Mouse (Mus musculus) forebrain, embryonic 12.5 days (tissue): ENCODE measurements around the gene Grb7. TPM values are rescaled to one million over a fixed set of nuclear protein-coding genes. Genes with fewer than 3 reads are reported as not detected.

Source experiments
- ATAC-seq: fragments of 200-750 bp; cut with Nextera tagmentation; 2 replicates; pipeline ENCODE4 v1.8.0; 2017; ENCODE audit warnings: moderate TSS enrichment; ENCODE audit not compliant: low FRiP score
- H3K27ac ChIP-seq: fragments of 300-500 bp; sonication (generic); 2 replicates; pipeline ENCODE4 v1.5.1; 2016; ENCODE audit warnings: mild to moderate bottlenecking
- H3K27me3 ChIP-seq: fragments of 300-500 bp; sonication (generic); 2 replicates; pipeline ENCODE4 v1.6.1; 2016; ENCODE audit warnings: mild to moderate bottlenecking
- H3K36me3 ChIP-seq: fragments of 300-500 bp; sonication (generic); replicated peaks from 2 replicates; pipeline ENCODE4 v1.6.1; 2016; ENCODE audit warnings: mild to moderate bottlenecking
- H3K4me1 ChIP-seq: fragments of 300-500 bp; sonication (generic); 2 replicates; pipeline ENCODE4 v1.6.1; 2016
- H3K4me2 ChIP-seq: fragments of 300-500 bp; sonication (generic); 2 replicates; pipeline ENCODE4 v1.6.1; 2016; ENCODE audit warnings: mild to moderate bottlenecking, moderate library complexity
- H3K4me3 ChIP-seq: fragments of 300-500 bp; sonication (generic); replicated peaks from 2 replicates; pipeline ENCODE4 v1.5.1; 2016; ENCODE audit warnings: mild to moderate bottlenecking
- H3K9ac ChIP-seq: fragments of 300-500 bp; sonication (generic); 2 replicates; pipeline ENCODE4 v1.6.1; 2016; ENCODE audit warnings: mild to moderate bottlenecking
- H3K9me3 ChIP-seq: fragments of 300-500 bp; sonication (generic); 2 replicates; pipeline ENCODE4 v1.6.1; 2016
- WGBS: fragments of 180-500 bp; shearing (Covaris S2); methylation state at CpG from one replicate; pipeline ENCODE4 v1.1.7; 2016; 5-methylcytosine and 5-hydroxymethylcytosine counted together
- polyA plus RNA-seq: library from polyadenylated mRNA; unstranded; fragments of >200 nt; fragmentation: Nextera tagmentation; extraction: Ambion mirVana; gene quantifications from 2 replicates; pipeline ENCODE4 v1.2.1, GENCODE M21; 2016

Gene Grb7
- polyA plus RNA-seq, 1 experiment from 2014 or later, result 1.6 TPM

GRCm38 (mm10) chr11:98492959-98493358 lies 46.8 kb downstream of the Grb7 start:
- H3K27me3 ChIP-seq, result peaks cover 63% of the 10 kb centered on the region
- WGBS, result 18% methylated on average over 7 of the region's 7 CpGs
- H3K27ac ChIP-seq, result no peak overlapping the region

DNA sequence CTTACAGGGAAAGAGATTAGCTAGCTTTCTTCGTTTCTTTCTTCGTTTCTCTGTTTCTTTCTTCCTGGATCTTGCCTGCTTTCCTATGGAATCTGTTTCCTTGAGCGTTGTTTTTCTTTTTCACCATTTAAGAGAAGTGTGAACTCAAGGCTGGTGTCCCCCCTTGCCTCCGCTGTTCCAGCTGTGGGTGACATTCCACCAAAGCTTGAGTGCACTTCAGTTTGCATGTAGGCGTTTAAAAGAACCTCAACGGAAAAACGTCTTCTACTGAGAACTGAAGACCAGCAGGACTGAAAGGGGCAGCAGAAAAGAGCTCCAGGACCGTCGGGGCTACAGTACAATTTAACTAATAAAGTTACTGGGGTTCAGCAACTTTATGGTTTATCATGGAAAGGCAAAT lies 47.2 kb downstream of the Grb7 start:
- peaks cover 19% of the 10 kb centered on the region for H3K4me1 ChIP-seq
- no peaks in the 10 kb centered on the region for H3K9me3 ChIP-seq
- no peak overlapping the region for H3K27ac ChIP-seq
- H3K4me2 ChIP-seq, result no peak overlapping the region
- peaks cover 66% of the 10 kb centered on the region for H3K27me3 ChIP-seq
- H3K9ac ChIP-seq, result no peak overlapping the region
- WGBS, result 72% methylated on average over 9 of the region's 9 CpGs
- no peaks in the 10 kb centered on the region for H3K36me3 ChIP-seq
- ATAC-seq, result no peak
- no peak overlapping the region for H3K4me3 ChIP-seq

More at GRCm38 (mm10) chr11:98492959-98493358, 46.8 kb downstream of the Grb7 start:
- Histone ChIP-seq H3K9ac (no peak overlapping the region), H3K36me3 (no peaks in the 10 kb centered on the region), H3K4me1 (peaks cover 19% of the 10 kb centered on the region), H3K4me2 (no peak overlapping the region), H3K4me3 (no peak overlapping the region), H3K9me3 (no peaks in the 10 kb centered on the region)
- no peak for ATAC-seq

- WGBS, result 88% methylated on average over 5 of the region's 5 CpGs
- Histone ChIP-seq H3K4me2 (no peak overlapping the region), H3K4me3 (no peak overlapping the region), H3K27me3 (peaks cover 75% of the 10 kb centered on the region), H3K27ac (no peak overlapping the region), H3K4me1 (peaks cover 16% of the 10 kb centered on the region), H3K9me3 (no peaks in the 10 kb centered on the region), H3K36me3 (no peaks in the 10 kb centered on the region), H3K9ac (no peak overlapping the region)
- no peak for ATAC-seq
These were observed 49.1 kb downstream of the Grb7 start for GRCm38 (mm10) chr11:98495176-98495719.

GRCm38 (mm10) chr11:98497388-98498288 lies 51.4 kb downstream of the Grb7 start:
- H3K27me3 ChIP-seq, result peaks cover 79% of the 10 kb centered on the region
- H3K4me3 ChIP-seq, result no peak overlapping the region
- H3K4me2 ChIP-seq, result no peak overlapping the region
- no peaks in the 10 kb centered on the region for H3K36me3 ChIP-seq
- no peaks in the 10 kb centered on the region for H3K9me3 ChIP-seq
- 31% methylated on average over 22 of the region's 22 CpGs for WGBS
- no peak overlapping the region for H3K27ac ChIP-seq
- H3K9ac ChIP-seq, result no peak overlapping the region
- peaks cover 16% of the 10 kb centered on the region for H3K4me1 ChIP-seq
- ATAC-seq, result no peak

DNA sequence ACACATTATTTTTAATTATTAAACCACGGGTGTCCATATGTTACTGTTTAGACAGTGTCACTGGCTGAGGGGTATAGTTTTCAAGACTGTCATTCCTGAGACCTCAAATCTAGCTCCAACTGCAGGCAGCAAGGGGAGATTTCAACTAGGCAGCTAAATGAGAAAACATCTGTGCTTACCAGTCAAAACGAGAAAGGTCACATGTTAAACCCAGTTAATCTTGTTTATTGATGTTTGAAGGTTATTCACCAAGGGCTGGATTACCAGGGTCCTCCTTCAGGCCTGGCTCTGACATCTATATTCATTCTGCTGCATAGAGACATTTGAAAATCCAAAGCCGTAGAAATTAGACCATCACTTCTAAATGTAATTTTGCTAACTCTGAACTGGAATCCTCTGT lies 58.7 kb downstream of the Grb7 start:
- H3K9ac ChIP-seq, result no peak overlapping the region
- H3K4me3 ChIP-seq, result no peak overlapping the region
- no peak overlapping the region for H3K27ac ChIP-seq
- no peaks in the 10 kb centered on the region for H3K4me1 ChIP-seq
- WGBS, result 77% methylated on average over 3 of the region's 3 CpGs
- H3K4me2 ChIP-seq, result no peak overlapping the region
- no peak for ATAC-seq
- no peaks in the 10 kb centered on the region for H3K9me3 ChIP-seq
- peaks cover 25% of the 10 kb centered on the region for H3K27me3 ChIP-seq
- H3K36me3 ChIP-seq, result no peaks in the 10 kb centered on the region

Other genes with a start within 250 kb of the Grb7 start
- 17.9 and 20.0 TPM in 2 replicates for gene Cdk12, start 243.3 kb upstream of the Grb7 start, polyA plus RNA-seq
- gene Neurod2, start 116.7 kb upstream of the Grb7 start, polyA plus RNA-seq, result 19.9 and 20.5 TPM in 2 replicates
- gene Ppp1r1b, start 98.0 kb upstream of the Grb7 start, polyA plus RNA-seq, result 3.0 and 3.1 TPM in 2 replicates
- gene Stard3, start 88.0 kb upstream of the Grb7 start, polyA plus RNA-seq, result 42.0 and 42.5 TPM in 2 replicates
- 0.20 and 0.36 TPM in 2 replicates for gene Tcap, start 62.6 kb upstream of the Grb7 start, polyA plus RNA-seq
- 0.17 TPM in 1 of 2 replicates, not detected in the other for gene Pnmt, start 59.9 kb upstream of the Grb7 start, polyA plus RNA-seq
- gene Pgap3, start 45.9 kb upstream of the Grb7 start, polyA plus RNA-seq, result 7.7 and 8.3 TPM in 2 replicates
- 16.4 and 17.8 TPM in 2 replicates for gene Erbb2, start 33.9 kb upstream of the Grb7 start, polyA plus RNA-seq
- gene Mien1, start 7.4 kb upstream of the Grb7 start, polyA plus RNA-seq, result 142 and 154 TPM in 2 replicates
- gene Ikzf3, start 99.6 kb downstream of the Grb7 start, polyA plus RNA-seq, result 0.04 TPM in 1 of 2 replicates, not detected in the other
- gene Zpbp2, start 104.7 kb downstream of the Grb7 start, polyA plus RNA-seq, result 0.17 TPM in 1 of 2 replicates, not detected in the other
- gene Ormdl3, start 141.0 kb downstream of the Grb7 start, polyA plus RNA-seq, result 67.3 and 67.4 TPM in 2 replicates
- gene Lrrc3c, start 151.9 kb downstream of the Grb7 start, polyA plus RNA-seq, result not detected in 2 replicates
- 1.2 and 1.4 TPM in 2 replicates for gene Gm12355, start 179.3 kb downstream of the Grb7 start, polyA plus RNA-seq
- gene Gsdma3, start 180.0 kb downstream of the Grb7 start, polyA plus RNA-seq, result not detected in 2 replicates
- not detected in 2 replicates for gene Gsdma2, start 200.4 kb downstream of the Grb7 start, polyA plus RNA-seq
- gene Gsdma, start 218.0 kb downstream of the Grb7 start, polyA plus RNA-seq, result not detected in 2 replicates
- gene Psmd3, start 236.2 kb downstream of the Grb7 start, polyA plus RNA-seq, result 234 and 239 TPM in 2 replicates